Mouse (Mus musculus): Measurements from ENCODE around the gene Camkmt. TPM values are rescaled to one million over a fixed set of nuclear protein-coding genes. Genes with fewer than 3 reads are reported as not detected.

Camkmt gene
- polyA plus RNA-seq, 1 experiment from 2014 or later = 8.2 TPM

DNA sequence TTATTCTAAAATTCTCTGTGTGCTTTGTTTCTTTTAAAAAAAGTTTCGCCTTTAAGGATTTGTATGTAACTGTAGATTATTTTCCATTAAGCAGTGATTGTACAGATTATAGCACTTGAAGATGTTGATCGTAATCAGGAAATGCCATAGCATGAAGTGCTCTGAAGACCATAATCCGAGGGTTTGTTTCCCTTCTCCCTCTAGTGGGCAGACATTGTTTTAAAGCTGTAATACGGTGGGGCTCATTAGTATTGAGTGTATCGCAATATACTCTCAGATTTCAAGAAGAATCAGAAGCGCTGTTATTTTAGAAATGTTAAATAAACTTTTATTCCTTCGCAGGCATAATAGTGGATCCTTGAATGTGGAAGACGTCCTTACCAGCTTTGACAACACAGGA lies 23.1 kb downstream of the Camkmt start:
- Histone ChIP-seq H3K9me3 (ENCODE audit: control insufficient read depth, low read length) (no peaks in the 10 kb centered on the region), H3K27me3 (ENCODE audit: control insufficient read depth, insufficient read depth, low read length) (no peaks in the 10 kb centered on the region), H3K27ac (replicated peaks in 1 of 2; ENCODE audit: control insufficient read depth in 1 of 2, insufficient read depth in 1 of 2, low read depth in 2 of 2, low read length in 2 of 2) (no peak overlapping the region), H3K4me1 (ENCODE audit: control insufficient read depth in 2 of 2, insufficient read depth in 2 of 2, low read length in 2 of 2) (no peaks in the 10 kb centered on the region), H3K9ac (ENCODE audit: low read length) (no peak overlapping the region), H3K4me2 (ENCODE audit: low read length) (no peak overlapping the region), H3K4me3 (ENCODE audit: control insufficient read depth in 1 of 2, insufficient read depth in 1 of 2, low read depth in 1 of 2, low read length in 2 of 2) (no peak overlapping the region), H3K36me3 (ENCODE audit: control insufficient read depth, insufficient read depth, low read length) (no peaks in the 10 kb centered on the region)
- 85% methylated on average over 8 of the region's 8 CpGs for WGBS
- no peak for ATAC-seq (ENCODE audit: insufficient number of reproducible peaks, insufficient read depth, low FRiP score, low read depth)

DNA sequence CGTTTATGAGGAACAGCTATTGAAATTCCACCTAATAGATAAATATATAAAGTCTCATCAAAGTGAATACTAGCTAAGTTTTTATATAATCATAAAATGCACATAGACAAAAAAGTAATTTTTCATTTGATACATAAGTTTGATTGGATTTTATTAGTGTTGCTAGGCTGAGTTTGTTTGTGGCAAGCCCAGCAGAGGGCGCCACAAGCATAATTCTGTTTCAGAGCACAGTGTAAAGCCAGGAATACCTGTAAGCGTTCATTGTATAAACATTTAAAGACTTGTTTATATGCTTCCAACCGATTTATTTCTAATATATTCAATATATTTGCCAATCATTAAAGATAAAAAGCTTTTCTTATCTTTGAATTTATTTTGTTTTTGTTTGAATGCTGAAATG lies 26.3 kb downstream of the Camkmt start:
- H3K9ac ChIP-seq (ENCODE audit: low read length) = no peak overlapping the region
- H3K4me2 ChIP-seq (ENCODE audit: low read length) = no peak overlapping the region
- ATAC-seq (ENCODE audit: insufficient number of reproducible peaks, insufficient read depth, low FRiP score, low read depth) = no peak
- H3K9me3 ChIP-seq (ENCODE audit: control insufficient read depth, low read length) = no peaks in the 10 kb centered on the region
- H3K36me3 ChIP-seq (ENCODE audit: control insufficient read depth, insufficient read depth, low read length) = no peaks in the 10 kb centered on the region
- no peaks in the 10 kb centered on the region for H3K27me3 ChIP-seq (ENCODE audit: control insufficient read depth, insufficient read depth, low read length)
- 30% methylated on average over 4 of the region's 4 CpGs for whole genome bisulfite sequencing
- no peak overlapping the region for H3K27ac ChIP-seq (replicated peaks in 1 of 2; ENCODE audit: control insufficient read depth in 1 of 2, insufficient read depth in 1 of 2, low read depth in 2 of 2, low read length in 2 of 2)
- H3K4me3 ChIP-seq (ENCODE audit: control insufficient read depth in 1 of 2, insufficient read depth in 1 of 2, low read depth in 1 of 2, low read length in 2 of 2) = no peak overlapping the region
- peaks cover 4 to 7% of the 10 kb centered on the region in 2 experiments for H3K4me1 ChIP-seq (ENCODE audit: control insufficient read depth in 2 of 2, insufficient read depth in 2 of 2, low read length in 2 of 2)

DNA sequence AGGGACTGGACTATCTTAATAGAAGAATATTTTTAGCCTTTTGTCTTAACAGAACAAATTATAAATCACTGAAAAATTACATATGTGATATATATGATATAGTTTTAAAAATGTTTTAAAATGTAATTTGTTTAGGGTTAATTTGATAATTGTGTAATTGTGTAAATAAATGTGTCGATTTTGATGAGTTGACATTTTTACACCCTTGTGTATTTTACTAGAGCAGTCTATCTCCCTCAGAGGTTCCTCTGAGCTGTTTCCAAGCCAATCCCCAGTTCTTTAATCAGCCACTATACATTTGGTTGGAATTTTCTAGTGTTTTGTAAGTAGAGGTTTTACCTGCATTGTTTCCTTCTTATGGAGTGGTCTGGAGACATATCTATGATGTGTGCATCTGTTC lies 48.0 kb downstream of the Camkmt start:
- Histone ChIP-seq H3K27me3 (ENCODE audit: control insufficient read depth, insufficient read depth, low read length) (no peaks in the 10 kb centered on the region), H3K4me2 (ENCODE audit: low read length) (no peak overlapping the region), H3K9me3 (ENCODE audit: control insufficient read depth, low read length) (no peaks in the 10 kb centered on the region), H3K4me1 (ENCODE audit: control insufficient read depth in 2 of 2, insufficient read depth in 2 of 2, low read length in 2 of 2) (no peaks in the 10 kb centered on the region), H3K36me3 (ENCODE audit: control insufficient read depth, insufficient read depth, low read length) (no peaks in the 10 kb centered on the region), H3K9ac (ENCODE audit: low read length) (no peak overlapping the region), H3K4me3 (ENCODE audit: control insufficient read depth in 1 of 2, insufficient read depth in 1 of 2, low read depth in 1 of 2, low read length in 2 of 2) (no peak overlapping the region), H3K27ac (replicated peaks in 1 of 2; ENCODE audit: control insufficient read depth in 1 of 2, insufficient read depth in 1 of 2, low read depth in 2 of 2, low read length in 2 of 2) (no peak overlapping the region)
- no peak for ATAC-seq (ENCODE audit: insufficient number of reproducible peaks, insufficient read depth, low FRiP score, low read depth)
- WGBS = 73% methylated on average over 1 of the region's 1 CpGs

DNA sequence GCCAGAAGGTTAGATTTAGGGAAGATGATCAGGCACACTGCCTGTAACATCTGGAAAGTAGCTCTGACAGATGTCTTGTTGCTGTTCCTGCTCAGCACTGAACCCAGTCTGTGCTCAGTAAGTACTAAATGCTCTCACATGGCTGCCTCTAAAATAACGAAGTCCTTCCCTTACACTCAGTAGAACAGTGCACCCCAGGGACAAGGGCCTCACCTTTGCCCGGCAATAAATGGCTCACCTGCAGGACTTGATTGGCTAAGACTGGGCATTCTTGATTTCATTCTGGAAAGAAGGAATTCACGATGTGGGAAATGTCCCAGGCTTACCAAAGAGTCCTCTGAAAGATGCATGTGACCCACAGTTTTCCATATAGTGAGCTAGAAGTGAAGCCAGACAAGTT lies 51.3 kb downstream of the Camkmt start:
- Histone ChIP-seq H3K4me1 (ENCODE audit: control insufficient read depth in 2 of 2, insufficient read depth in 2 of 2, low read length in 2 of 2) (no peaks in the 10 kb centered on the region), H3K4me3 (ENCODE audit: control insufficient read depth in 1 of 2, insufficient read depth in 1 of 2, low read depth in 1 of 2, low read length in 2 of 2) (no peak overlapping the region), H3K36me3 (ENCODE audit: control insufficient read depth, insufficient read depth, low read length) (no peaks in the 10 kb centered on the region), H3K27ac (replicated peaks in 1 of 2; ENCODE audit: control insufficient read depth in 1 of 2, insufficient read depth in 1 of 2, low read depth in 2 of 2, low read length in 2 of 2) (no peak overlapping the region), H3K4me2 (ENCODE audit: low read length) (no peak overlapping the region), H3K9ac (ENCODE audit: low read length) (no peak overlapping the region), H3K9me3 (ENCODE audit: control insufficient read depth, low read length) (no peaks in the 10 kb centered on the region), H3K27me3 (ENCODE audit: control insufficient read depth, insufficient read depth, low read length) (no peaks in the 10 kb centered on the region)
- WGBS = 82% methylated on average over 3 of the region's 3 CpGs
- no peak for ATAC-seq (ENCODE audit: insufficient number of reproducible peaks, insufficient read depth, low FRiP score, low read depth)

DNA sequence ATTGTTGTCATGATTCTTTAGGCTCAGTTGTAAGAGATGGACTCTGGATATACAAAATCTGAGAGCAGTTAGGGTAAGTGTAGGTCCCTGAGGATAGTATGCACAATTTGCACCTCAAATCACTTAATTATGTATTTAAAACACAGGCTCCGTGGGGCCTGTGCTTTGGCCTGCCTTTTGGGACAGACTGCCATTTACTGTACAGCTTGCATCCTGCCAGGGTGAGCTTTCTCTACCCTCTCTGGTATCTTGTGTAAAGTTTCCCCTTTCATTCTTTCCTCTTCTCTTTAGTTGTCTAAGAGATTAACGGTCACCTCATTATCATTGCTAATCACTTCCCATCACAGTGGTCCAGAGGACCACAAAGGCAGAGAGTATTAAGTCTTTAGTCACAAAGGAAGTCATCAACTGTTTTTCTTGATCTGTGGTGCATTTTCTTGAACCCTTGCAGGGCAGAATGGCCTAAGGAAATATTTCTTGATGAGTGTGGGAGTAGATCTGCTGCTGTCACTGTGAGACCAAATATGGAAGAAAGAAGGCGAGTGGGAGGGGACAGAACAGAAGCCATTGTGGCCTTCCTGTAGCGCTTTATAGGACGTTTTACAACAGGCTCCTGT lies 52.3 kb downstream of the Camkmt start:
- H3K9ac ChIP-seq (ENCODE audit: low read length) = no peak overlapping the region
- no peak overlapping the region for H3K27ac ChIP-seq (replicated peaks in 1 of 2; ENCODE audit: control insufficient read depth in 1 of 2, insufficient read depth in 1 of 2, low read depth in 2 of 2, low read length in 2 of 2)
- H3K9me3 ChIP-seq (ENCODE audit: control insufficient read depth, low read length) = no peaks in the 10 kb centered on the region
- ATAC-seq (ENCODE audit: insufficient number of reproducible peaks, insufficient read depth, low FRiP score, low read depth) = no peak
- no peak overlapping the region for H3K4me2 ChIP-seq (ENCODE audit: low read length)
- H3K27me3 ChIP-seq (ENCODE audit: control insufficient read depth, insufficient read depth, low read length) = no peaks in the 10 kb centered on the region
- H3K4me3 ChIP-seq (ENCODE audit: control insufficient read depth in 1 of 2, insufficient read depth in 1 of 2, low read depth in 1 of 2, low read length in 2 of 2) = no peak overlapping the region
- H3K36me3 ChIP-seq (ENCODE audit: control insufficient read depth, insufficient read depth, low read length) = no peaks in the 10 kb centered on the region
- no peaks in the 10 kb centered on the region for H3K4me1 ChIP-seq (ENCODE audit: control insufficient read depth in 2 of 2, insufficient read depth in 2 of 2, low read length in 2 of 2)
- WGBS = 58% methylated on average over 5 of the region's 5 CpGs

DNA sequence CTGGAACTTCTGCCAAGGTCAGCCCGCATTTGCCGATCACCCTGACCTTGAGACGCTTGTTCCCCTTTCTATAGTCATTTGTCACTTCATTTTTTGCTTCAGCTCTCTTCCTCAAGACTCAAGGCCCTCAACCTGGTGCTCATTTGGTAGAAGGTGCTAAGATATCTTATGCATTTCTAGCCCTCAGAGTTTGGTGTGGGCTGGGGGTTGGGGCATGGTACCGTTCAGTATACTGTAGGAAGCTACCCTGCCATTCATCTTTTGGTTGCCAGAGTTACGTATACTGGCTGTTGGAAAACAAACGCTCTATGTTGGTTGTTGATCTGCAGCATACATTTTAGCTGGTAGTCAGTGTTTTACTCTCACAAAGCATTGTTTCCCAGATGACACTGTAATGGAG lies 53.8 kb downstream of the Camkmt start:
- Histone ChIP-seq H3K27me3 (ENCODE audit: control insufficient read depth, insufficient read depth, low read length) (no peaks in the 10 kb centered on the region), H3K9ac (ENCODE audit: low read length) (no peak overlapping the region), H3K9me3 (ENCODE audit: control insufficient read depth, low read length) (no peaks in the 10 kb centered on the region), H3K4me1 (ENCODE audit: control insufficient read depth in 2 of 2, insufficient read depth in 2 of 2, low read length in 2 of 2) (no peaks in the 10 kb centered on the region), H3K36me3 (ENCODE audit: control insufficient read depth, insufficient read depth, low read length) (no peaks in the 10 kb centered on the region), H3K27ac (replicated peaks in 1 of 2; ENCODE audit: control insufficient read depth in 1 of 2, insufficient read depth in 1 of 2, low read depth in 2 of 2, low read length in 2 of 2) (no peak overlapping the region), H3K4me3 (ENCODE audit: control insufficient read depth in 1 of 2, insufficient read depth in 1 of 2, low read depth in 1 of 2, low read length in 2 of 2) (no peak overlapping the region), H3K4me2 (ENCODE audit: low read length) (no peak overlapping the region)
- no peak for ATAC-seq (ENCODE audit: insufficient number of reproducible peaks, insufficient read depth, low FRiP score, low read depth)
- 86% methylated on average over 6 of the region's 6 CpGs for whole genome bisulfite sequencing

DNA sequence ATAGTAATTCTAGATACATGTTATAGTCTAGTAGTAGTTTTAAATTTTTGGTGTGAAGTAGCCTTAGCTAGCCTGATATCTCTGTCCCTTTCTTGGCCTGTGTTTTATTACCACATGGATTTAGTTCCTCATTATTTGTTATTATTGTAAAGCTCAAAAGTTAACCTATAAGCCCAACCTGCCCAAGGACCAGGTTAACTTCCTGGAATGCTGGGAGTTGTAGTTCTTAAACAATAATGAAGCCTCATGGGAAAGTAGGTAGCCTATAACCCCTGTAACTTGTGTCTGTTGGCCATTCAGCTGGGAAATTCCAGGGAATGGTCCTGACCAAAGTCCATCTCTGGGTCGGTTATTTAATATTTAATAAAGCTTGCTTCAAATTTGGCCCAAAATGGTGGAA lies 58.0 kb downstream of the Camkmt start:
- Histone ChIP-seq H3K4me3 (ENCODE audit: control insufficient read depth in 1 of 2, insufficient read depth in 1 of 2, low read depth in 1 of 2, low read length in 2 of 2) (no peak overlapping the region), H3K9me3 (ENCODE audit: control insufficient read depth, low read length) (no peaks in the 10 kb centered on the region), H3K4me1 (ENCODE audit: control insufficient read depth in 2 of 2, insufficient read depth in 2 of 2, low read length in 2 of 2) (peaks cover 2 to 4% of the 10 kb centered on the region in 2 experiments; a peak in 2 of 4 replicates), H3K36me3 (ENCODE audit: control insufficient read depth, insufficient read depth, low read length) (no peaks in the 10 kb centered on the region), H3K27me3 (ENCODE audit: control insufficient read depth, insufficient read depth, low read length) (no peaks in the 10 kb centered on the region), H3K9ac (ENCODE audit: low read length) (no peak overlapping the region), H3K4me2 (ENCODE audit: low read length) (no peak overlapping the region), H3K27ac (replicated peaks in 1 of 2; ENCODE audit: control insufficient read depth in 1 of 2, insufficient read depth in 1 of 2, low read depth in 2 of 2, low read length in 2 of 2) (no peak overlapping the region)
- ATAC-seq (ENCODE audit: insufficient number of reproducible peaks, insufficient read depth, low FRiP score, low read depth) = no peak
- WGBS = 87% methylated on average over 1 of the region's 1 CpGs

DNA sequence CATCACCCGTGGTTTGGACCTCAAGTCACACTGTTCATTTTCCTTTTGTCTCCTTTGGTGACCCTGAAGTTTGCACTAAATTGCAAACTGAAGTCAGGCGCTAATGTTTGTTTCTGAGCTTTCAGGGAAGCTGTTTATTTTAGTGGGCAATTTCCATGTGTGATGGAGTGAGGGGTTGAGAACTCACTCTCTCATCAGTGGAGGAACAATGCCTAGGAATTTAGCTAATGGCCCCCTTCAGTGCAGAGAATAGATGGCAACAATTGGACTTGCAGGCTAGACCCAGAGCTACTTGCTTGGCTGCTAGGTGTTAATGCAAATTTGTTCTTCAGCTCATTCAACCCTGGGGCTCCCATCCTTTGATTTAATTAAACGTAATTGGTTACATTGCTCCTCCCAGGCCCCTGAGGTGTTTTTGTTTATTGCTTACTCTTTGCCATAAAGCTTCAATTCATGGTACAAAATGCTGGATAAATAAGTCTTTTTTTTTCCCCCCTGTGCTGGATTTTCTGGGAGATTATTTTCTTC lies 58.9 kb downstream of the Camkmt start:
- peaks cover 2 to 4% of the 10 kb centered on the region in 2 experiments; a peak in 2 of 4 replicates for H3K4me1 ChIP-seq (ENCODE audit: control insufficient read depth in 2 of 2, insufficient read depth in 2 of 2, low read length in 2 of 2)
- WGBS = 51% methylated on average over 3 of the region's 3 CpGs
- no peaks in the 10 kb centered on the region for H3K36me3 ChIP-seq (ENCODE audit: control insufficient read depth, insufficient read depth, low read length)
- H3K27ac ChIP-seq (replicated peaks in 1 of 2; ENCODE audit: control insufficient read depth in 1 of 2, insufficient read depth in 1 of 2, low read depth in 2 of 2, low read length in 2 of 2) = no peak overlapping the region
- H3K27me3 ChIP-seq (ENCODE audit: control insufficient read depth, insufficient read depth, low read length) = no peaks in the 10 kb centered on the region
- H3K9ac ChIP-seq (ENCODE audit: low read length) = no peak overlapping the region
- H3K4me3 ChIP-seq (ENCODE audit: control insufficient read depth in 1 of 2, insufficient read depth in 1 of 2, low read depth in 1 of 2, low read length in 2 of 2) = no peak overlapping the region
- no peak overlapping the region for H3K4me2 ChIP-seq (ENCODE audit: low read length)
- no peak for ATAC-seq (ENCODE audit: insufficient number of reproducible peaks, insufficient read depth, low FRiP score, low read depth)
- H3K9me3 ChIP-seq (ENCODE audit: control insufficient read depth, low read length) = no peaks in the 10 kb centered on the region

All from heart, embryonic 14.5 days (tissue).